Mouse (Mus musculus) heart, adult 2 months (tissue): ENCODE results near the gene Drc3.

ENCODE experiments used
- CTCF ChIP-seq: fragments of 200-600 bp; IDR thresholded peaks from 2 replicates; pipeline ENCODE4 v1.8.1; 2022; ENCODE audit warnings: antibody characterized with exemption, mild to moderate bottlenecking, moderate library complexity
- EP300 ChIP-seq: fragments of 200-500 bp; IDR thresholded peaks from 2 replicates; pipeline ENCODE4 v1.6.1; 2011; ENCODE audit warnings: low read depth, low read length, control low read depth; ENCODE audit not compliant: insufficient read depth
- POLR2A ChIP-seq: fragments of 200-500 bp; IDR thresholded peaks from 2 replicates; pipeline ENCODE4 v1.6.1; 2011; ENCODE audit warnings: mild to moderate bottlenecking, low read depth, low read length, control low read depth; ENCODE audit not compliant: insufficient read depth

DNA sequence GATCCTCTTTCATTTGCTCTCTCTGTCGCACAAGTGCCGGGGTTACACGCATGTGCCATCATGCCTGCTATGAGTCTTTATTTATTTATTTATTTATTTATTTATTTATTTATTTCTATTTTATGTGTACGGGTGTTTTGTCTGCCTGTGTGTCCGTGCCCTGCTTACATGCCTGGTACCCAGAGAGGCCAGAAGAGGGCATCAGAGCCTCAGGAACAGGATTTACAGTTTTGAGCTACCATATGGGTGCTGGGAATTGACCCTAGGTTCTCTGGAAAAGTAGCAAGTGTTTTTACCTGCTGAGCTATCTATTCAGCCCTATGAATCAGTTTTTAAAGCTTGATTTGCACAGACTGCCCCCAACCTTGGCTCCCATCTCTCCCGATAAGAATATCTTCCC lies 30.4 kb downstream of the Drc3 start:
- TF ChIP-seq POLR2A (no peak), CTCF (no peak), EP300 (no peak)
